Mouse (Mus musculus): ENCODE results near the gene Rbfox2.

DNA sequence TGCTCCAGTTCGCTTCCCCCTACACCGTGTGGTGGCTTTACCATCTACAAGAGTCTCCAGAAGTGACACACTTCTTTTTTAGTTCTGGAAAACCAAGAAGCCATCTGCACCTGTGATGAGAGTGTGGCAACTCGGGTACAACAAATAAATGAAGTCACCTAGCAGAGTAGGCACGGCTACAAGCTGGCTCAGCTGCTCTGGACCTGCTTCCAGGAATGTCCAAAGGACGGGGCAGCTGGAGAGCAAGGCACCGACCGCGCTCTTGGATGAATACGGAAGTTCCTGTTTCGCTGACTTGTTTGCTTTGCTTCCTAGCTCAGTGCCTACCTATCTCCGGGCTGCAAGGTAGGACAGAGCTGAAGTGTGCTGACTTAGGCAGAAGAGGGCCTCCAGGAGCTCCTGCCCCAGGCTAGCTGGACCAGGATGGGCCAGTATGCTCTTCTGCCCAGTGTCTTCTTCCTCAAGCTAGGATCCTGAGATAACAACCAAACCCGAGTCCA, 22.9 kb upstream of the Rbfox2 start:
- TF ChIP-seq CTCF (IDR thresholded peaks at IDR 0.05; ENCODE audit: borderline replicate concordance, insufficient read depth, low read depth, low read length), result no peak
- no peak for TF ChIP-seq POLR2A (IDR thresholded peaks at IDR 0.05; ENCODE audit: borderline replicate concordance, insufficient read depth, low read length)

Measured in cerebellum, adult 2 months (tissue).